Mouse (Mus musculus): ENCODE data around the gene Jhy.
A peak's percentile ranks its signal among the peaks of the same experiment; 100 is the strongest.

Jhy gene

DNA sequence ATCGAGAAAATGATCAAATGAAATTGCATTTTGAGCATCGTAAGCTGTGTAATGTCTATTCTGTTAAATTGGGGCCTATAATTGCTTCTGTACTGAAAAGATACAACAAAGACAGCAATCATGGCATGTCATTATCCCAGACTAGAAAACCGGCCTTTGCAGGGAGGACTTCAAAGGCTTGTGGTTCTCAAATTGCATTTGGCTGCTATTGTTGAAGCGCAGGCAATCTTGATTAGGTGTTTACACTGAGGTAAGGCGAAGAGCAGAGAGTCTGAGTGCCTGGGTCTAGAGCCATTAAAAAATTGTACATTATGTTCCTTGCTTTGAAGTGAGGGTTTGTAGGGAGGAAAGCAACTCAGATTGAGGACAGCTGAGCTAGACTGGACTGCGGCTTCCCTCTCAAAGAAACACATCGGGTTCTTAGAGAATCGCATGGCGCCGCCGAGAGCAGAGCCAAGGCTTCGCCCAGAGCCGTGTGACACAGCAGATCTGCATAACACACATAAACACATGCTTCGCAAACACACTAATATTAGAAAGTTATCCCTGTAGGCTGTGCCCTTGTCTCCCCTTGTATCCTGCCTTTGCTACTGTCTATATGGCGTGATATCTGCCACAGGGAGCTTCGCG lies 36.5 kb downstream of the Jhy start:
- DNase-seq (ENCODE audit: low spot score in 2 of 2), result no peak

DNA sequence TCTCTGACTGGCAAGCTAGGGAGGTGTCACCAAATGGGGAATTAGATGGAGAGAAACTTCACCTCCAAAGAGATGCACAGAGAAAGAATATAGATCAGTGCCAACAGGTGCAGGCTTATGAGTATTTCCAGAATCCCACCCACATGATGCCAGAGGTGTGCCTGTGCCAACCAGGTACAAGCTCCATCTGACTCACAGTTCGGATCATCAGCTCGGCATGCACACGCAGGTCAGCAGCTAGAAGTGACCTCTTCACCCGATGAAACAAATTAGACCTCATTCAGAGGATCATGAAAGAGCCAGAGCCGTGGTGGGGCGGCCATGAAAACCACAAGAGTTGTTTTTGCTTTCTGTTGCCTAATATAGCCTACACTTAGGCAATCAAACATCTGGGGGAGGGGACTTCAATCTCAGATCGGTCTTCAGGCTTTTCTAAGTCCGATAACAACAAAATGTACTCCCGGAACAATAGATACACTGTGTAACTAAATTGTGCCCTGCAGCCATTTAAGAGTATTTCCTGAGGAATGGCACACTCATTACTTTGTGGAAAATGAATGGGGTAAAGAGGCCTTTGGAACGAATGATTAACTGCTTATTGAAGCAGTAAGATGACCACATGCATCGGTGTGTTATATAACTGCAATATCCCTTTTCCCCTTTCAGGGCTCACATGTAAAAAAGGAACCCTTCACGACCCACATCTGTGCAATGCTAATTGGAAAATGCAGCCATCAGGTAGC lies 45.9 kb downstream of the Jhy start:
- no peak for DNase-seq (ENCODE audit: low spot score in 2 of 2)

DNA sequence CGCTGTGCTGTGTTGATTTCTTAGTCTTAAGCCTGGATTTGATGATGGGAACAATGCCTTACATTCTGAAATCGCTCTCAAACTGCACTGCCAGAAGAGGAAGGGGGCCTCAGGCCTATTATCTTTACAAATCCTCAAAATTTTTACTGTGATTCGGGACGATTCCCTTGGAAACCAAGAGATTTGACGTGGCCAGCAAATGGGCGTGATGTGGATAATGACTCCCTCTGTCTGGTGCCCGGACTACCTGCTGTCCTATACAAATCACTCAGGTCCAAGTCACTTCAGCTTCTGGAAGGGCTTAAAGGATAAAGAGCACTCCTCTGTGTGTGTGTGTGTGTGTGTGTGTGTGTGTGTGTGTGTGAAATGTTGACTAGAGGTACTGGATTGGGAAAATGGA lies 55.0 kb downstream of the Jhy start:
- DNase-seq (ENCODE audit: low spot score in 2 of 2), result no peak

DNA sequence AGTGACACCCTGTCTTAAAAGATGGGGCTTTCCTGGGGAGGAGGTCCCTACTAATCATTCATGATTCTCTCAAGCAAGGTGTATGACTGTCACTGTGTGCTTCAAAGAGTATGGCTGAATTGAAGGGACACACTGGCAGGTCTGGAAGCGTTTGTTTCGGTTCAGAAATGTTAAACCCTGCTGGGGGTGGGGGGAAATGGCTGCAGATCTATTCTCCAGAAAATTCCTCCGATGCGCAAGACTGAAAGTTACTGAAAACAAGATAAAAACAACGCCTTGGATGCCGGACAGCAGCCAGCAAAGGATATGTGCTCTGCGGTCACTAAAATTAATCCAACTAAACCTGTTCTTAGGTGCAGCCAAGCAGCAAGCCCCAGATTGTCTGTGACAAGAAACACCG lies 55.5 kb downstream of the Jhy start:
- no peak for DNase-seq (ENCODE audit: low spot score in 2 of 2)

DNA sequence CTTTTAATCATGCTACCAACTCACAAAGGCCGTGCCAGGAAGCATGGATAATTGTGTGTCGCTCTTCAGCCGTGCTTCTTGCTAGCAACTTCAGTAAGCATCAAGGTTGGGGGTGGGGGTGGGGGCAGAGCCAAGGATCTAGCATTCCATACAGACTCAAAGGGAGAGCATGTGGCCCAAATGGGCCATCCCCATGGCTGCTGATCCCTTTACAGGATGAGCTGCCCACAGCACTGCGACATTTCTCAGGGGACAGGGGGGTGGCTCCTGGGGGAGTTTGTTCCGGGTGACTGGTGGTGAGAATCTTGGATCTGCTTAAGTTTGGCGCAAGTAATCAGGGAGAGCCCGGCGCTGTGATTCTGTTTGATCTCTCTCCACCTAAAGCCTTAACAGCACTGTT lies 56.5 kb downstream of the Jhy start:
- no peak for DNase-seq (ENCODE audit: low spot score in 2 of 2)

DNA sequence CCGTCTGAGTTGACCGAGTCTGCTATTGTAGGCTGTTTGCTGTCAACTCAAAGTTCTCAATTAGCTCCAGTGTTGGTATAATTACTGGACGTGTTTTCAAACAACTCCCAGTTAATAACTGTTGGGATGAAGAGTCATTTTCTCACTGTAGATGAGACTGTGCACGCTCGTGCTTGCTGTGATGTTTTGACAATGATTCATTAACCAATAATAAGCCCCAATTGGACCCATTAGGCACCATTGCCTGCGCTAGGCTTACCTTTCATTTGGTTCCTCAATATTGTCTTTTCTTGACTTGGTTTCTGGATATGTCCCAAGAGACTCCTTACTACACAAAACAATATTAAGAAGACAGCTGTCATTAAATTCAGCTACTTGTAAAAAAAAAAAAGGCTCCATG lies 71.5 kb downstream of the Jhy start:
- DNase-seq (ENCODE audit: low spot score in 2 of 2), result no peak

DNA sequence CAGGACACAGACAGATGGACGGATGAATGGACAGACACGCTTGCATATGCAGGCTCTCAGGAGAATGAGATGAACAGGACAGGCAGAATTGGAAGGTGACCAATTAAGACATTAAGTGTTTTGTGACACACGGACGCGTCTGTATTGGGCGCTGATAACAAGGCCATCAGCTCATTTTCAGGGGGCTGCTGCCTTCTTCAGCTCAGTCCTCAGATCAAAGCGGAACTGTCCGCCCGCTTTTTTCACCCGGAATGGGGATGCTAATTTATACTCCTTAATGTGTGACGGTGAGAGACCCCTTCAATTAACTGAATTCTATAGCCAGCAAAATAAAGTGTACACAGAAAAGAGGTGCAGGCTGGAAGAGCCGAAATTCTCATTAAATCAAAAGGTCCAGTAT lies 74.5 kb downstream of the Jhy start:
- DNase-seq (ENCODE audit: low spot score in 2 of 2), result no peak

DNA sequence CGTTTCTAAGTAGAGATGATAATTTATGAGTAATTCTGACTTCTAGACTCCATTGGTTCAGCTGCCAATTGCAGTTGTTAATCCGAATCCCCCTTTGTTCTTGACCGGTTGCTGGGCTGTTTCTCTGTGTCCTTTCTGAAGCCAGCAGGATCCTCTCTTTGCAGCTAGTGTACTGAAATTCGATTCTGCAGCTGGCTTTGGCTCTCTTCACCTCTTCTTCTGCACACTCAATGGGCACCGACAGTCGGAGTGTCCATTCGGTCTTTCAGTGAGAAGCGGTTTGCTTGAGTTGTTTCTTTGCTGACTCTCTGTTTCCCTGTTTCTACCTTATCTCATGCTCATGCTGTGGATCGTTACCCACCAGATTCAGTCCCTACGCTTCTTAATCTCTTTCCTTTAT lies 78.2 kb downstream of the Jhy start:
- DNase-seq (ENCODE audit: low spot score in 2 of 2), result no peak

DNA sequence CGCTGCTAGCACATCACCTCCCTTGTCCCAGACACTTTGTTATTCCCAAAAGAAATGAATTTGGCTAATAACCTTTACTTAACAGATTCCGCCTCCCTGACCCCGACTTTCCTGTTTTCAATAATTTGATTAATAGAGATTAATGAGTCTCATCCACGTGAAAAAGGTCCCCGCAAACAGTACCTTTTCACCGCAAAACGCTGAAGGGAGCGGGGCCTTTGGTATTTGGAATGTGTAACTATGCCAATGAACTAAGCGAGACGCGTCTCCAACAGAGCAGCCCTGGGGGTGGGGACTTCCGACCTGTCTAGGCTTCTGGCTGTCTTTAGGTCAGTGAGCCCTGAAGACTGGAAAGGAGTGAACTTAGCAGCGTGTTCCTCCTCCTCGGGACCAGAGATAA lies 84.9 kb downstream of the Jhy start:
- no peak for DNase-seq (ENCODE audit: low spot score in 2 of 2)

DNA sequence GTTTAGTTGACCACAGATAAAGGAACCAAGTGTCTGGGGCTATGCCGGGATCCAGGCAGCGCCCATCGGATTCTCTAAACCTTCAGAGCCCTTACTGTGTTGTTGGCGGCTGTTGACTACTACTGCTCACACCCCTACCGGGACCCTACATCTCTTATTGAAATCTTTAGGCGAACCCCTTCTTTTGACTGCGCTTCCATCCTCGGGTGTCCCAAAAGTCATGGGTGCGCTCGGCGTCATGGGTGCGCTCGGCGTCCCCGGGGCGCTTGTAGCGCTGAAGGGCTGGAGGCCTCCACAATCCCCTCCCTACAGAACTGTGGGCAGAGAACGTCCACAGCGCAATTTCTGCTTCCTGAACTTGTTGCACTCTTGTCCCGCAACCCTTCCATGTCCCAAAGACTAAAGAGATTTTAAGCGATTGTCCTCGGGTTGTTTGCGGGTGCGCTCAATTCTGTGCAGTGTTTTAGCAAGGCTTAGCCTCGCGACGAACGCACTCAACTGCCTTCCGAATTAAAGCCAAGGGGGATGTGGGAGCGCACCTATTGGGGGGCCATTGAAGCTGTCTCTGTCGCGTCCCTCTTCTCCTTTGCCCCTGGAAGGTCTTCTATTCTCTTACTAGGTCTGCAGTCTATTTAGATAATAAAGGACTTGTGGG lies 85.5 kb downstream of the Jhy start:
- no peak for DNase-seq (ENCODE audit: low spot score in 2 of 2)

DNA sequence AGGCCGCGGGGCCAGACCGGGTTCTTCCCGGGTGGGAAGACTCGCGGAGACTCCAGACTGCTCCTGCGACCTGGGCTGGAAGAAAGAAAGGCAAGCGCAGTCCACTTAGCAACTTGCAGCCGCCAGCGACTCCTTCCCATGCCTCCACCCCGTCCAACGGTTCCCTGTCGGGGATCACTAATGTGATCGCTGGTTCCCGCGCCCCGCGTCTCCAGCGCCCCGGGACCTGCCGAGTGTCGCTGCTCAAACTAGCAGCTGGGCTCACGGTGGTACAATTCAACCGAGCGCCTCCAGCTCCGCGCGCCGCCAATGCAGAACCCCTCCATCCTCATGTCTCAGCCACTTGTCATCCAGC lies 86.1 kb downstream of the Jhy start:
- no peak for DNase-seq (ENCODE audit: low spot score in 2 of 2)

DNA sequence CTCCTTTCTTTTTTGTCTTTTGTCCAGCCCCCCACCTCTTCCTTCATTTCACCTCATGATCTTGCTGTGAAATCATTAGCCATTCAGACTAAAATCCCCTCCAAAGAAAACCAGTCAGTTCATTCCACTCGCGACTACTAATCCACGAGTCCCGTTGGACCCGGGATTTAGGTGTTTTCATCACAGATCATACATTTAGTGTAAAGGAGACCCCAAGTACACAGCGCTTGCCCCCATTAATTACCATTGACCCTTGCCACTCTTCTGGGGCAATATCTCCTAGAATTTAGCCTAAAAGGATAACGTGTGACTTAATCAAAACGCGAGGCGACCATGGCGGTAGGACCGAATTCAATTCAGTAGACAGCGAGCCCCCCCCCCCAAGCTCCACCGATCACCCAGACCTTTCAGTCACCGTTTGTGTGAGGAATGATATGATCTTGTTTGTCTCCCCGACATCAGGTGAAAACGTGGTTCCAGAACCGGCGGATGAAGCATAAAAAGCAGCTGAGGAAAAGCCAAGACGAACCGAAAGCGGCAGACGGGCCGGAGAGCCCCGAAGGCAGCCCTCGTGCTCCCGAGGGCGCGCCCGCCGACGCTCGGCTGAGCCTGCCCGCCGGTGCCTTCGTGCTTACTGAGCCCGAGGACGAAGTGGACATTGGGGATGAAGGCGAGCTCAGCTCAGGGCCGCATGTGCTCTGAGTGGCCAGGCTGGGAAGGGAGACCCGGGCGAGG lies 86.6 kb downstream of the Jhy start:
- DNase-seq (ENCODE audit: low spot score in 2 of 2), result no peak

DNA sequence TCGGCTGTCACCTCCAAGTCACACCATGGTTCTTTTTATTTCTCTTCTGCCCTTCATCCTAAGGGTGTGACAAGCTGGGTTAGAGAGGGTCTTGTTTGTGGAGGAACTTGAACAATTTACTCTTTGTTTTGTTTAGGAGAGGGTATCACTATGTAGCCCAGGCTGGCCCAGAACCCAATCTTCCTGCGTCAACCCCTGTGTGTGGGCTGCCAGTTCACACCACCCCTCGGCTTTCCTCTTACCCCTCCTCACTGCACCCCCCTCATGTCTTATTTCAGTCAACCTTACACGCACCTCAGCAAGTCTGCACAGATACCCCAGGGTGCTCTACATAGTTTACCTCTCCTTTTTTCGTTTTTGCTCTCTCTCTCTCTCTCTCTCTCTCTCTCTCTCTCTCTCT lies 87.2 kb downstream of the Jhy start:
- no peak for DNase-seq (ENCODE audit: low spot score in 2 of 2)

DNA sequence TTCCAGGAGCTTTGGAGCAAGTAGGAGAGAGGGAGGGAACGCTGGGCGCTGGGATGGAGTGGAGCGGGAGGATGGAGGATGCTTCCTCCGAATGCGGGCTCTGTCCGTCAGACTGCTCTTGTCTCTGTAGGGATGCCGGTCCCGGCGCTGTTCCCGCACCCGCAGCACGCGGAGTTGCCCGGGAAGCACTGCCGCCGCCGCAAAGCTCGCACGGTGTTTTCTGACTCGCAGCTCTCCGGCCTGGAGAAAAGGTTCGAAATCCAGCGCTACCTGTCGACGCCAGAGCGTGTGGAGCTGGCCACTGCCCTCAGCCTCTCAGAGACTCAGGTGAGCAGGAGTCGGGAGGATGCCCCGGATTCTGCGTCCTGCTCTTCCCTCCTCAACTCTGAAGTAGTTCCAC lies 87.8 kb downstream of the Jhy start:
- no peak for DNase-seq (ENCODE audit: low spot score in 2 of 2)

DNA sequence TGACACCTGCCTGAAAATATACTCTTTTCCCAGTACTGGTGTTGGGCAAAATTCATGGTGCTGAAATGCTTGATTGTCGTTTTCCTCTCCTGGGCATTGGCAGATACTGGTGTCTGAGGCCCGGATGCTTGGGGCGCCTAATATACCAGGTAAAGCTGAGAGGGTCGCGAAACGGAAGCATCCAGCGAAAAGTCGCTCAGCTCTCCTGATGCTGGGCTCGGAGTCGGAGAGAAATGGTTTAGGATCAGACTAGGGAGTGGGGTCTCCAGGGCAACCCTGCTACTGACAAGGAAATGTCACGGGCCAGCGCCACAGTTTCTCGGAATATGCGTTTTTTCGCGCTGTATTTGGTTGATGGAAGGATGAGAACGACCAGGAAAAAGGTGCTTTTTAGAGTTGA lies 88.5 kb downstream of the Jhy start:
- DNase-seq (ENCODE audit: low spot score in 2 of 2), result no peak

DNA sequence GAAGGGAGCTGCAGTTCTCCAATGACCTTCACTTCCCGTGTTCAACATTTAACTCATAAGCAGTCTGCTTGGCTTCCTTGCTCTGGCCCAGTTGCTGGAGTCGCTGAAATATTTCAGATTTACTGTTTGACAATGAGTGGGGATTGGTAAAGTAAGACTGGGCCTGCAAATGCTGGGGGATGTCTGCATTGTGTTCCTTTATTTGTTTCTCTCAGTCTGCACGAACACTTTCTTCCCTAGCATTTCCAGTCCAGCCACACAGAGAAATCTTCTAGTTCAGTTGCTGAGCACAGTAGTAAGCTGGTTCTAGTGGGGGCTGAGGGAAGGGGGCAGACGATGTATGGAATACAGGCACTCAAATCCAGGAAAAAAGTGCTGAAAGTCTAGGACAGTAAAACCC lies 89.0 kb downstream of the Jhy start:
- DNase-seq (ENCODE audit: low spot score in 2 of 2), result no peak

DNA sequence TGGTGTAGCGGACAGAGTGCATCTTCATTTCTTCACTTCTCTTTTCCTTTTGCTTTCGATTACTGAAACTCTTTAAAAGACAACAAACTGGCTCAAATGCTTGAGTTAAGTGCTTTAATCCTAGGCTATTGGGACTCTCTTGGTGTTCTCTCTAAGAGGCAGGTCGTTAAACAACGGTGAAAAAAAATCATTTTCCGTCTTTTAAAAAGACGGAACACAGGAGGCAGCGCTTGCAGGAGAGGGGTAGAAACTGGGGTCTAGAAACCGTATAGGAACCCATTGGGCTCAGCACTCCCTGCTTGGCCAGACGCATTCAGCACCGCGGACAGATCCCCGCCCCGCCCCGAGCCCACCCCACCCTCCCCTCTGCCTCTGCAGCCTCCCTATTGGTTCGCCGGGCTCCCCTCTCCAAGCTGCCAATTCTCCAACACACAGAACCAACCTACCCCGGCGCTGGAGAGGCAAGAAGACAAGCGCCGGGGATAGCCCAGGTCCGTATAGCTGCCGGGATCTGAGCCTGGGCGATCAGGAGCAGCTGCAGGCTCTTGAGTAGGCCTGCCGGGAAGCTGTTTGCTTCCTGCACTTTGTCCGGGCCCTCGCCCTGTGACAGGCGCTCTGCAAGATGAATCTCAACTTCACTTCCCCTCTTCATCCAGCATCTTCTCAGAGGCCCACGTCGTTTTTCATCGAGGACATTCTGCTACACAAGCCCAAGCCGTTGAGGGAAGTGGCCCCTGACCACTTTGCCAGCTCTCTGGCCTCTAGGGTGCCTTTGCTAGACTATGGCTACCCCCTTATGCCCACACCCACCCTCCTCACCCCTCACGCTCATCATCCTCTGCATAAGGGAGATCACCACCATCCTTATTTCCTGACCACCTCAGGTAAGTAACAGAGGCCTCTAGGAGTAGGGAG lies 90.1 kb downstream of the Jhy start, which contains the start of gene Bsx:
TSS of gene Bsx (plus strand) at position 572 of the 915 bp plus-strand sequence.
- DNase-seq (ENCODE audit: low spot score in 2 of 2), result peak; percentile 21 to 73

DNA sequence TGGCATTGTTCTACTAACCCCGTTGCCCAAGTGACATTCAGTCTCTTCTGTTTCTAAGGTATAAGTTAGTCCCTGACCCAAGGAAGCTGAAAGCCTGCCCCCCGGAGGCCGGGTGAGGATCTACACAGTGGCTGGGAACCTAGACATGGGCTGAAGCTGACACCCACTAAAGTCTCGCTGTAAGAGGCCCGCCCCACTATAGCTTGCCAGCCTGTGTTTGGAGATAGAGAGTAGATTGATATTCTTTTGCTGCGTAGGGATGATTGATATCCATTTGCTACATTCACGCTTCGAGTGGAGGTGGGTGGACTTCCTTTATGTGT lies 91.8 kb downstream of the Jhy start:
- DNase-seq (ENCODE audit: low spot score in 2 of 2), result no peak

DNA sequence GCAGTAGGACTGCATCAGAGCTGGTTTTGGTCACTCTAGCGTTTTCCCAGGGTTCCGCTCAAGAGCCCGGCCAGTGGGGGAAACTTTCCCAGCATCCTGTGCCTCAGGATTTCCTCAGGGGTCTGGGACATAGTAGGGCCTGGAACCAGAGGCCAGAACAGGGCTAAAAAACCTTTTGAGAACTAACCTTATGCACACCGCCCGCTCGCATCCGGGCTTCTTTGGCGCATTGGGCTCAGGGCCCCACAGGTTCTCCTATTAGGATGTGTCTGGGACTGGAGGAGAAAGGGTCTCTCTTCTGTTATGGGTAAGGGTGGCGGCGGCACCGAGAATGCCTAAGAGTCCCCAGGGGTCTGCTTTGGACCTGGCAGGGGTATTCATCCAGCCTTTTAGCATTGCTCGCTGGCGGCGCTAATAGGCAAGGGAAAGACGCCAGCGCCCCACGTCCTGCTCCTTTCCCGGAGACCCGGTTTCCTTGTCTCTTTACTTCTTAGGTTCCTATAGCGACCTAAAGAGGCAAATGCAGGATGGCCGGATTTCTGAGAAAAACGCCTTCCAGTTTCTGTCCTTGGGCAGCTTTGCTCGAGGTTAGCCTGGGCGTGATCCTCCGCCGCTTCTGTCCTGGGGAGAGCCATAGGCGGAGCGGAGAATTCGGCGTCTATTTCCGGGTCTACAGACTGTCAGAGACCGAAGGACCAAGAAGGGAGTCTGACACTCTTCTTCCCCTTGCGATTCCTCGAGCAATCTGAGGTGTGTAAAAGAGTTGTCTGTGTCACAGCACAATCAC lies 92.4 kb downstream of the Jhy start:
- DNase-seq (ENCODE audit: low spot score in 2 of 2), result no peak

DNA sequence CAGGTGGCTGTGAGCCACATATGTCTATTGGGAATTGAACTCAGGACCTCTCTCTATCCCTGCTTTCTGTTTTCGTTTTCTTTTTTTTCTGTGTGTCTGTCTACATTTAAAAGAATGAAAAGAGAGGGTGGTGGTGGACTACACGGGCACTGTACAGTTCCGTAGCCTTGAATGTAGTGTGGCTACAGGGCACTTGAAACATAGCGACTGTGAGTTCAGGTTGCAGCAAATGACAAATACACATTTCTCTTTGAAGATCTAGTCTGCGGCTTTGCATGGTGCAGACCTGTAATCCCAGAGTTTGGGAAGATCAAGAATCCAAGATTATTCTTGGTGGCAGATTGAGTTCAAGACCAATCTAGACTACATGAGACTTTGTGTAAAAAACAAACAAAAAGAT lies 93.6 kb downstream of the Jhy start:
- no peak for DNase-seq (ENCODE audit: low spot score in 2 of 2)

DNA sequence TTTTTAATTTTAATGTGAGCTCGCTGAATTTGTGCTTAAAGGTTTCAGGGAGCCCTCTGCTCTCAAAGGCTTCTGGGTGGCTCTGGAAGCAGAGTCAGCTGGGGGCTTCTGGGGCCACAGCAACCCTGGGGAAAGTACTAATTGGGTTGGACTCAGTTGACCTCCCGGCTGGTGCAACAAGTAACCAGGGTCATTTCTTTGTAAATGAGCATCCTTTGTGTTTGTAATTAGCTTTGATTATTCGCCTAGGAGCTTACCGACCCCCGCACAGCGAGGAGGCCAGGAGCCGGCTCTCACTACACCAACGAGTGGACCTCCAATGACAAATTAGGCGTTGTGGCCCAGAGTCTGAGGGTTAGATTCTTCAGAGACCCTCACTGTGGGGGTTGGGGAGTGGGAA lies 104.7 kb downstream of the Jhy start:
- DNase-seq (ENCODE audit: low spot score in 2 of 2), result no peak
